Mouse (Mus musculus) adipocyte (in vitro differentiated cells): ENCODE results near the gene Kcnq1.

Experiments used
- DNase-seq: peaks from one replicate; pipeline ENCODE4 v3.0.0-alpha.2; 2016; ENCODE audit warnings: low spot score

Kcnq1 gene

GRCm38 (mm10) chr7:143185506-143185905 is 79.3 kb downstream of the Kcnq1 start:
- DNase-seq = no peak

GRCm38 (mm10) chr7:143186378-143186777 is 80.2 kb downstream of the Kcnq1 start:
- no peak for DNase-seq

GRCm38 (mm10) chr7:143187181-143187580 is 81.0 kb downstream of the Kcnq1 start:
- no peak for DNase-seq

GRCm38 (mm10) chr7:143188589-143188988 is 82.4 kb downstream of the Kcnq1 start:
- no peak for DNase-seq

- DNase-seq = no peak
Observed at GRCm38 (mm10) chr7:143189965-143190722, 84.0 kb downstream of the Kcnq1 start.

- DNase-seq = no peak
Observed at GRCm38 (mm10) chr7:143190911-143191310, 84.7 kb downstream of the Kcnq1 start.

GRCm38 (mm10) chr7:143192392-143192791 is 86.2 kb downstream of the Kcnq1 start:
- no peak for DNase-seq

- DNase-seq = no peak
Observed at GRCm38 (mm10) chr7:143194064-143194463, 87.9 kb downstream of the Kcnq1 start.

GRCm38 (mm10) chr7:143197951-143198440 is 91.8 kb downstream of the Kcnq1 start:
- no peak for DNase-seq

GRCm38 (mm10) chr7:143198443-143198842 is 92.3 kb downstream of the Kcnq1 start:
- no peak for DNase-seq

- no peak for DNase-seq
Observed at GRCm38 (mm10) chr7:143201255-143201654, 95.1 kb downstream of the Kcnq1 start.

- no peak for DNase-seq
Observed at GRCm38 (mm10) chr7:143203897-143204296, 97.7 kb downstream of the Kcnq1 start.

- DNase-seq = no peak
Observed at GRCm38 (mm10) chr7:143207044-143207443, 100.9 kb downstream of the Kcnq1 start.

- peak; percentile 78 for DNase-seq
Observed at GRCm38 (mm10) chr7:143210796-143211195, 104.6 kb downstream of the Kcnq1 start.

- DNase-seq = no peak
Observed at GRCm38 (mm10) chr7:143251206-143251605, 145.0 kb downstream of the Kcnq1 start.

GRCm38 (mm10) chr7:143253126-143253871 is 147.1 kb downstream of the Kcnq1 start:
- DNase-seq = no peak

- DNase-seq = no peak
Observed at GRCm38 (mm10) chr7:143254901-143255300, 148.7 kb downstream of the Kcnq1 start.

- DNase-seq = no peak
Observed at GRCm38 (mm10) chr7:143261246-143261645, 155.1 kb downstream of the Kcnq1 start.

GRCm38 (mm10) chr7:143263557-143263956 is 157.4 kb downstream of the Kcnq1 start:
- DNase-seq = no peak

- DNase-seq = no peak
Observed at GRCm38 (mm10) chr7:143263966-143264365, 157.8 kb downstream of the Kcnq1 start.

GRCm38 (mm10) chr7:143265386-143265785 is 159.2 kb downstream of the Kcnq1 start:
- DNase-seq = no peak

GRCm38 (mm10) chr7:143265829-143266438 is 159.8 kb downstream of the Kcnq1 start:
- no peak for DNase-seq

- DNase-seq = no peak
Observed at GRCm38 (mm10) chr7:143273747-143274146, 167.6 kb downstream of the Kcnq1 start.
